Mouse (Mus musculus) gastrocnemius, adult 2 months (tissue): ENCODE measurements around the gene Cldn10. TPM values are rescaled to one million over a fixed set of nuclear protein-coding genes. Genes with fewer than 3 reads are reported as not detected.

Experiments
- DNase-seq: peaks from one replicate; pipeline ENCODE4 v3.0.0; 2022
- H3K27ac ChIP-seq: fragments of 200-600 bp; 2 replicates; pipeline ENCODE4 v1.8.1; 2022; ENCODE audit warnings: mild to moderate bottlenecking
- H3K4me3 ChIP-seq: fragments of 200-600 bp; 2 replicates; pipeline ENCODE4 v1.8.1; 2022; ENCODE audit warnings: mild to moderate bottlenecking, moderate library complexity
- CTCF ChIP-seq: fragments of 200-600 bp; IDR thresholded peaks from 2 replicates; pipeline ENCODE4 v1.8.1; 2022; ENCODE audit warnings: antibody characterized with exemption, mild to moderate bottlenecking, moderate library complexity
- intact Hi-C: fragments of 180-260 bp; cut with DNase I; formaldehyde crosslinking; loops from one replicate; pipeline ENCODE4 v1.15.1; 2025
- total RNA-seq, 2 experiments: library from RNA; stranded (reverse); gene quantifications; 2 replicates each; pipeline ENCODE4 v1.2.3; 2021

Cldn10 gene
- total RNA-seq, 2 experiments from 2014 or later, result not detected

GRCm38 (mm10) chr14:118816503-118816902 lies 28.8 kb downstream of the Cldn10 start:
- intact Hi-C loops, result loop anchor here (2.0 to 5.0 kb wide), 3 partner anchors 34 to 211 kb away; no protein-coding TSS in a partner anchor
- Histone ChIP-seq H3K27ac (no peak overlapping the region), H3K4me3 (peak overlapping the region; percentile 51)
- DNase-seq, result peak; percentile 26
- peak; percentile 74 for TF ChIP-seq CTCF

- peak; percentile 89 for TF ChIP-seq CTCF
- Histone ChIP-seq H3K4me3 (no peak overlapping the region), H3K27ac (no peak overlapping the region)
- intact Hi-C loops, result loop anchor here (10.0 kb wide), 1 partner anchor 85 kb away; no protein-coding TSS in a partner anchor
- peak; percentile 35 for DNase-seq
These were observed 32.4 kb downstream of the Cldn10 start for GRCm38 (mm10) chr14:118820111-118820510.

GRCm38 (mm10) chr14:118822816-118823215 lies 35.1 kb downstream of the Cldn10 start:
- H3K27ac ChIP-seq, result no peak overlapping the region
- no peak overlapping the region for H3K4me3 ChIP-seq
- TF ChIP-seq CTCF, result no peak
- no peak for DNase-seq
- intact Hi-C loops, result loop anchor here (10.0 kb wide), 1 partner anchor 82 kb away; no protein-coding TSS in a partner anchor

GRCm38 (mm10) chr14:118823313-118823712 lies 35.6 kb downstream of the Cldn10 start:
- intact Hi-C loops, result loop anchor here (10.0 kb wide), 1 partner anchor 81 kb away; no protein-coding TSS in a partner anchor
- DNase-seq, result no peak
- Histone ChIP-seq H3K27ac (no peak overlapping the region), H3K4me3 (no peak overlapping the region)
- no peak for TF ChIP-seq CTCF

- no peak overlapping the region for H3K27ac ChIP-seq
- no peak for TF ChIP-seq CTCF
- no peak for DNase-seq
- H3K4me3 ChIP-seq, result no peak overlapping the region
- intact Hi-C loops, result loop anchor here (10.0 kb wide), 1 partner anchor 78 kb away; no protein-coding TSS in a partner anchor
These were observed 38.6 kb downstream of the Cldn10 start for GRCm38 (mm10) chr14:118826346-118826745.

- intact Hi-C loops, result loop anchor here (10.0 kb wide), 1 partner anchor 77 kb away; no protein-coding TSS in a partner anchor
- TF ChIP-seq CTCF, result no peak
- Histone ChIP-seq H3K4me3 (no peak overlapping the region), H3K27ac (no peak overlapping the region)
- DNase-seq, result no peak
These were observed 39.7 kb downstream of the Cldn10 start for GRCm38 (mm10) chr14:118827283-118827904.

GRCm38 (mm10) chr14:118829331-118830095 lies 41.8 kb downstream of the Cldn10 start:
- intact Hi-C loops, result loop anchor here (10.0 kb wide), 1 partner anchor 75 kb away; no protein-coding TSS in a partner anchor
- no peak for TF ChIP-seq CTCF
- H3K4me3 ChIP-seq, result no peak overlapping the region
- no peak overlapping the region for H3K27ac ChIP-seq
- DNase-seq, result no peak

GRCm38 (mm10) chr14:118831597-118831996 lies 43.9 kb downstream of the Cldn10 start:
- intact Hi-C loops, result no loop called here
- Histone ChIP-seq H3K4me3 (no peak overlapping the region), H3K27ac (no peak overlapping the region)
- TF ChIP-seq CTCF, result no peak
- DNase-seq, result no peak

- no peak for DNase-seq
- no peak overlapping the region for H3K4me3 ChIP-seq
- TF ChIP-seq CTCF, result no peak
- intact Hi-C loops, result no loop called here
- no peak overlapping the region for H3K27ac ChIP-seq
These were observed 45.5 kb downstream of the Cldn10 start for GRCm38 (mm10) chr14:118833241-118833640.

GRCm38 (mm10) chr14:118834313-118834712 lies 46.6 kb downstream of the Cldn10 start:
- intact Hi-C loops, result no loop called here
- Histone ChIP-seq H3K27ac (no peak overlapping the region), H3K4me3 (no peak overlapping the region)
- DNase-seq, result no peak
- TF ChIP-seq CTCF, result no peak

- Histone ChIP-seq H3K27ac (no peak overlapping the region), H3K4me3 (no peak overlapping the region)
- DNase-seq, result no peak
- TF ChIP-seq CTCF, result no peak
- intact Hi-C loops, result no loop called here
These were observed 48.4 kb downstream of the Cldn10 start for GRCm38 (mm10) chr14:118836145-118836544.

- no peak for TF ChIP-seq CTCF
- DNase-seq, result no peak
- Histone ChIP-seq H3K27ac (no peak overlapping the region), H3K4me3 (no peak overlapping the region)
- intact Hi-C loops, result no loop called here
These were observed 49.0 kb downstream of the Cldn10 start for GRCm38 (mm10) chr14:118836754-118837153.

GRCm38 (mm10) chr14:118838556-118839120 lies 50.9 kb downstream of the Cldn10 start:
- no peak overlapping the region for H3K27ac ChIP-seq
- TF ChIP-seq CTCF, result no peak
- H3K4me3 ChIP-seq, result no peak overlapping the region
- intact Hi-C loops, result no loop called here
- no peak for DNase-seq
